Mouse (Mus musculus) cerebellum, adult 9-11 months (tissue): ENCODE results near the gene Gpr176.
A peak's percentile ranks its signal among the peaks of the same experiment; 100 is the strongest.
"Not testable (repeated sequence)": the region's sequence is repeated elsewhere in the genome, so short reads cannot be mapped to it uniquely, and the experiment has no call there.

Experiments
- DNase-seq: peaks from one replicate; pipeline ENCODE4 v3.0.0; 2022

The Gpr176 gene

DNA sequence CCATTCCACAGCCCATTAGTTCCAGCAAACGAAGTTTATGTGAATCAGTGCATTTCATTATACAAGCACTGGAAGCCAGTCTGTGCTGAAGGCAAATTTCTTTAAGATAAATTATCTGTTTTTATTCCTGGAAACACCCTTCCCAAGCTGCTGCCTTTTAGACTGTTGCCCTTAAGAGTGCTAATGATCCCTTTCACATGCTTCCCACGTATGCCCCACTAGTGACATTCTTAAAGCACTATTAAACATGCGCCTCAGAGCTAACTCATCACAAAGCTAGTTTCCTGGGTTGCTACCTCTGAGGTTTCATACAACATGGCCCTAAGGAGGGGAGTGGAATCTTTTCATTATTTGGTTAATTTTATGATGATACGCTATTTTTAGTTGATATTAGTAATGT lies 74.6 kb downstream of the Gpr176 start:
- DNase-seq, result no peak

DNA sequence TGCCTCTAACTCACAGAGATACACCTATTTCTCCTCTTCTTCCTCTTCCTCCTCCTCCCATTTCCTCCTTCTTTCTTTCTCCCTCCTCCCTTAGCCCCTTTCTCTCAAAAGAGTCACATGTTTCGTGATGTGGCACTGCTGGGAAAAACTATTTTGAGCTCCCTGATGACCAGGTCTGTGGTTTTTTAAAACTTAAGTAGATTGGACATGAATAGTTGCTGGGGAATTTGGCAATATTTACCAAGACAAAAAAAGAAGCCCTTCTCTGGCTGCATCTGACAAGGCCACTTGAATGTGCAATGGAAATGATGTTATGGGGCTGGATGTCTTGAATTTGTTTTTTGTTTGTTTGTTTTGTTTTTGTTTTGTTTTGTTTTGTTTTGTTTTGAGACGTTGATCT lies 75.3 kb downstream of the Gpr176 start:
- DNase-seq, result no peak

DNA sequence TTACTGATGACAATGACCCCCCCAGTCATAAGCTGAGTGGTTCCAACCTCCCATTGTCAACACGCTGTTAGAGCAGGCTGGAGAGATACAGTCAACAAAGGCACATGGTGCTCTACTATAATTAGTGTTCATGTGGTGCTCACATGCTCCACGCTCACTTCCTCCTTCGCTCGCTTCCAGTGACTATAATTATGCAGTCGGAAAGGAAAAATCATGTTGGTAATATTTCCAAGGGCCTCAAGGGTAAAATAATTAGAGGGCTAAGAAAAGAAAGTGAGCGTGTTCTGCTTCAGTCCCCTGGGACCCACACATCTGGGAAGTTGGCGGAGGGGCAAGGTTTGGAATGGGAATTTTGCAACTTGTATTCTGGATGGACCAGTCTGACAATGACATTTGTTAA lies 77.7 kb downstream of the Gpr176 start:
- DNase-seq, result no peak

DNA sequence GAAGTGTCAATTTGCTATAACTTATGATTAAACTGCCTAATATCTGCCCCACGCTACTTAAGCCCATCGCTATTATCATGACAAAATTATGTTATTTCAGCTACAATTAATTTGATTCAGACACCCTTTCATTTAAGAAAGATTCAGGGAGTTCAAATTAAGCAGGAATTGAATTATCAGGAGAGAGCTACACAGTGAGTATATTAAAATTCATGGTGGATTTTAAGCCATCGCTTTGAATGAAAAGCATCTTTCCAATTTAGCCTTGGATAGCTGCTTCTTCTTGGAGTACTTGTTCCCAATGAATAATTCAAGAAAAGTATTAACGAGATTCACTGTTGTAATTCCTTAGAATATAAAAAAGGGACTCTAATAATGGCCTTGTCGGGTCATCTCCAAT lies 79.6 kb downstream of the Gpr176 start:
- no peak for DNase-seq

DNA sequence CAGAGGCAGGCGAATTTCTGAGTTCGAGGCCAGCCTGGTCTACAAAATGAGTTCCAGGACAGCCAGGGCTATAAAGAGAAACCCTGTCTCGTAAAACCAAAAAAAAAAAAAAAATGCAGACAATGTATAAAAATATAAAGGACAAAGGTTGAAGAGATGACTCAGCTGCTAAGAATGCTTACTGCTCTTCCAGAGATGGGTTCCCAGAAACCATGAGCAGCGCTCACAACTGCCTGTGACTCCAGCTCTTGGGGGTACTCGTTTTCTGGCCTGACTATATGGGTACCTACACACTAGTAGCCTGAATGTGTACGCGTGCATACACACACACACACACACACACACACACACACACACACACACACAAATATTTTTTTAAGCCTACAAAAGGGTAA lies 84.2 kb downstream of the Gpr176 start:
- not testable (repeated sequence) for DNase-seq

DNA sequence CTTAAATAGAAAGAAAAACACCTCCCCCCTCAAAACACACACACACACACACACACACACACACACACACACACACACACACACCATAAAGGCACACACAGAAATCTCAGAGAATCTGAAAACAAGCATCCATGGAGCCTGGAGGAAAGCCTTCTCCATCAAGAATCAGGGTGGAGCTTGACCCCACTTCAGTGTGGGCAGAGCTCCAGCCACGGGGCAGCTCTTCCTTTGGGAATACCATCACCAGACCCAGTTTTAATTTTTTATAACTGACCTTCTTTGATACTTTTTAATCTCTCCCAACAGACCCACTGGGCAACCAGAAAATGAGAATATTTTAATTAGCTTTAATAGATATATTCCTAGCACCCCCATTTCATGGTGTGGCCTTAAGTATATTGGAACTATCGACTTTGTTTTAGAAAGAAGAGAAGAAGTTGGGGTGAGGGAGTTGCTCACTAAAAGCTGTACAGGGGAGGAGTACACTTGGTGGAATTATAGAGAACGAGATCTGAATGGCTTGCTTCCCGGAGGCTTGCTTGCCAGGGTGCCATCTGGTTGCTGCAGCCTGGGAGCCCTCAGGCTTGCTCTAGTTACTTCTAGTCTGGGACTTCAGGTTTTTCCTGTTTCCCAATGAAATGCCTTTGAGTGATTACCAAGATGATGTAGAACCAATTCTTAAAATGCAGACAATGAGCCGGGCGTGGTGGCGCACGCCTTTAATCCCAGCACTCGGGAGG lies 84.7 kb downstream of the Gpr176 start:
- DNase-seq, result no peak

DNA sequence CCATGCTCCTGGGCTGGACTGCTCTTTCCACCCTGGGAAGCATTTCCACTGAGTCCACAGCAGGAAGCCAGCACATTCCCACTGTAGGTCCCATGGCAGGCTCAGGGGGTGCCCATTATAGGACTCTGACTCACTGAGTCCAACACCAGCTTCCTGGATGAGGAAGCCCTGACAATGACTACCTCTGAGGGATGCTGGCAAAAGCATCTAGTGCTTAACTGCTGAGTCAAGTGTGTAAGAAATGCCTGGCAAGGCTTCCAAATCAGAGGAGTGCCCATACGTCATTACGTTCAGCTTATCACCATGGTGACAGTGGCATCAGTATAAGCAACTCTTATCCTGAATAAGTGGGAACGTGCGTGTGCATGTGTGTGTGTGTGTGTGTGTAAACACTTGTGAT lies 85.5 kb downstream of the Gpr176 start:
- DNase-seq, result no peak

DNA sequence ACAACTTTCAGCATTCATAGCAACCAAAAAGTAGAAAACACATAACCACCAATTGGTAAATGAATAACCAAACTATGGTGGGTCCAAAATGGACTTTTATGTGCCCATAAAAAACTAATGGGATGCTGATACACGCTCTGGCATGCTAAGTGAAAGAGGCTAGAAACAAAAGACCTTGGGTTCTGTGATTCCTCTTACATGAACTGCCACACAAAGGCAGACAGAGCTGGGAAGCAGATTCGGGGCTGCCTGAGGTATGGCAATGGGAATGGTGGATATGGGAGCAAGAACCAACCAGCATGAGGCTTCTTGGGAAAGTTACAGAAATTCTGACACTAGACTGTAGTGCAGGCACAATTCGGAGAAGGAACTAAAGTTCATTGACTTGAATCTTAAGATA lies 90.8 kb downstream of the Gpr176 start:
- DNase-seq, result no peak

DNA sequence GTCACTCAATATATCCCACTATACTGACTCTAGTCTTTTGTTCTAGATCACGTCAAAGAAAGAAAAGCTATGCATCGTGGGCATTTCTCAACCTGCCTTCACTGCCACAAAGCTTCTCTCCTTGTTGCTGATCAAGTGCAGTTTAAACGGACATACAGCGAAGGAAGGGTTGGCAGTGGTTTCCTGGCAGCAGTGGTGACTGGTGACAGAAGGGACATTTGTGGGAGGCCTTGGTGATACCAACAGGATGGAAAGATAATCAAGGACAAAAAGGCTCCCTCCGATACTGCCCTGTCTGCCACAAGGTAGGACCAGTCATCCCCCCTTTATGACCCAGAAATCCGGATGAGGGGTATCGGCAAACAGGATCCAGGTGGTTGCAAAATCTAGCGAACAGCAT lies 95.0 kb downstream of the Gpr176 start:
- peak; percentile 53 for DNase-seq

DNA sequence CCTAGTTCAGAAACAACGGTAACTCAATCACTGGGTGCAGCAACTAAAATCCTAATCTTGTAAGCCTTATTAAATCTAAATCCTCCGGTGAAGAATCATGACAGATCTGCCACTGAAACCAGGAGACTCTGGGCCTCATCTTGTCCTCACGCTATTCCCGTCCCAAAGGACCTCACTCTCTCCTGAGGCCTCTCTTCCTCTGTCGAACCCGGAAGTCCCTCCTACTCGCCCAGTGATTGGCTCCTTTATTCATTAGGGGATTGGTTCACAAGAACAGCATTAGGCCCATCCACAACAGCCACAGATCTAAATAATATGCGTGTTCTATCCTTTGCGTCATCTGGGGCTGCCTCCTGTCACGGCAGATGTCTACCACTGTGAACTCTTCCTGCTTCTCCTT lies 101.6 kb downstream of the Gpr176 start:
- DNase-seq, result no peak

DNA sequence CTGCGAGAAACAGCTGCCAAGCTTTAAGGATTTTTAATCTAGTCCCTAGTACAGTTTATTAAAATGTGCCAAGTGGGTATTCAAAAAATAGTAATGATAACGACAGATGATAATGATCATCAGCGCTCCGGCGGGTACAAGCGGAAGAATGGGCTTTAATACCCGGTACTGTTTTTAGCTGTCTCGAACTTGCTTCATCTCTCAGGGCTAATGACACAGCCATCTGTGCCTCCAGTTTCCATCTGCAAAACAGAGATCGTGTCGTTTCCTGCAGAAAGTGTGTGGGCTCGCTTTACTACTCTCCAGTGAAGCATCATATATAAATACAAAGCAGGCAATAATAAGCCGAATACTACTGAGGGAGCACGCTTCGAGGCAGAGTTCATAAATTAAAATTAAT lies 103.0 kb downstream of the Gpr176 start:
- no peak for DNase-seq

DNA sequence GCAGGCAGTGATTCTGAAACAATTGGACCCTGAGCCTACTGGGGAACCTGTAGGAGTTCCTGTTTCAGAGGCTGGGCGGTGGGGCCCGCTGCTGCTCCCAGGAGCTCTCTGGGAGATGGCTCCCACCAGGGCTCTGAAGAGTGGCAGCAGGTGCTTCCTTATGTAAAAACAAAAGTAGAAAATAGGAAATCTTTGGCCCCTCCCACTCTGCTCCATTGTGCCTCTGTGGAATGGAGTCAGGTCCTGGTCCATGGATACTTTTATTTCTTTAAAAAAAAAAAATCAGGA lies 109.4 kb downstream of the Gpr176 start:
- no peak for DNase-seq

DNA sequence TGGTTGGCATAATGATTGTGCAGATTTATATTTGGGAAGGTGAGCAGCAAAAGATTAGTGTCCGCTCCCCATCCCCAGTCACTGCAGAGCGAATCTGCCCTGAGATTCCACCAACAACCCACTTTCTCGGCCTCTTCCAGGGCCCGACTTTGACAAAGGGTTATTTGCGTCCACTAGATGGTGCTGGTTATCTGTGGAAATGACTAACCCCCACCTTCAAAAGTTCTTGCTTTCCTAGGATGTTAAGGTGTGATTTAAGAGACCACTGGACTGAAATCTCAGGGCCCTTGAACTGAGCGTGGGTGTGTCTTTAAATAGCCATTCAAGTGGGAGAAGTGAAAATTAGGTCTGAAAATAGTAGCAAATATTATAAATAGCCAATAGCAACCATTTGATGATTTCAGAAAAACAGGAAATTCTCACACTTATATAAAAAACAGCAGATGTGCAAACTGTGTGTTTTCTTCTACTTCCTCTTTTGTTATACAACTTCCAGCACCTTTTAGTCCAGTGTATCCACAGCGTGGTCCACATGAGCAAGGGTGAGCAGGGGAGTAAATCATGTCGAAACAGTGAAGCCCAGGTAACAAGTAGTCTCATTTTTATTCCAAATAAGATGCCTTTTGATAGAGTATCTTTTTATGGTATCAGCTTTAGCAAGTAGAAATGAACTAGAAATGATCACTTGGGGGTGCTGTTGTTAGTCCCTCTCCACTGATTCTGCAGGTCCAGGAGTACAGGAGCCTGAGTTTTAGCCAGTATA lies 109.9 kb downstream of the Gpr176 start:
- peak; percentile 47 for DNase-seq

DNA sequence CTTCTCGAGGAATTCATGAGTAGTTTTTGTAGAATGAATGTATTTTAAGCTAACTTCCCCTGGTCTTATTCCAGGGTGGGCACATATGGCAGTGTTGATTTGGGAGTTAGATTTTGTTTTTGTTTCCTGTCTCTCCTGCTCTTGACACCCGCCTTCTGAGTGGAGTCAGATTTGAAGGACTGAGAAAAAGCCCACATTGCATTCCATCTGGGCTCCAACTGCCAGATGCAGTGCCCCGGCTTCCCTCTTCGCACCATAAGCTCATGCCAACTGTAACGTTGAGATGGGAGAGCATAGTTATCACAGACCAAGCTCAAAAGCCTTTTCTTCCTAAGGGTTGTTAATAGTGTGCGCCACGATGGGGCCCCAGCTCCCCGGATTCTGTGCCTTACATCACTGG lies 110.5 kb downstream of the Gpr176 start:
- DNase-seq, result no peak

DNA sequence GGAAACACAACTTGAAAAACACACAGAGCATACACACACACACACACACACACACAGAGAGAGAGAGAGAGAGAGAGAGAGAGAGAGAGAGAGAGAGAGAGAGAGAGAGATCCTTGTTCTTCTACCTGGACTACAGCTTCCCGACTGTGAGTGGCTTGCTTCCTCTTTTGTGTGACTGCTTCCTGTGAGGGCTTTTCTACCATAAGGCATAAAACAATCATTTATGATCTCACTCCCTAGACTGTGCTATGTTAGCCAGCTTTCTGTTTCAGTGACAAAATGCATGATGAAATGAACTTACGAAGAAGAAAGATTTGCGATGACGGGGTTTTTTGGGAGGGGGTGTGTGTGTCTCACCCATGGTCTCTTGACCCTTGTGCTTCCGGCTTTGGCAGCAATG lies 113.5 kb downstream of the Gpr176 start:
- no peak for DNase-seq

DNA sequence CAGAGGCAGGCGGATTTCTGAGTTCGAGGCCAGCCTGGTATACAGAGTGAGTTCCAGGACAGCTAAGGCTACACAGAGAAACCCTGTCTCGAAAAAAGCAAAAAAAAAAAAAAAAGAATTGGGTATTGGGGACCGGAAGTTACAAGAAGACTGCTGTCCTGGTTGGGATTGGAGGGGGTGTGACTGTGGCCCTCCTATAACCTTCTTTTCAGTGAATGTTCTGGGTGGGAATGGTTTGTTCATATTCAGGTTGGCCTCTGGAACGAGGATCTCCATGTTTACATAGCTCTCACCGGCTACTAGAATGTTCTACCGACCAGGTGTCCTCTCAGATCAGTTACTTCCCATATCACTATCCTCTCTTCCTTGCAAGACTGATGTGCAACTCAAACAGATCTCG lies 116.1 kb downstream of the Gpr176 start:
- DNase-seq, result no peak

DNA sequence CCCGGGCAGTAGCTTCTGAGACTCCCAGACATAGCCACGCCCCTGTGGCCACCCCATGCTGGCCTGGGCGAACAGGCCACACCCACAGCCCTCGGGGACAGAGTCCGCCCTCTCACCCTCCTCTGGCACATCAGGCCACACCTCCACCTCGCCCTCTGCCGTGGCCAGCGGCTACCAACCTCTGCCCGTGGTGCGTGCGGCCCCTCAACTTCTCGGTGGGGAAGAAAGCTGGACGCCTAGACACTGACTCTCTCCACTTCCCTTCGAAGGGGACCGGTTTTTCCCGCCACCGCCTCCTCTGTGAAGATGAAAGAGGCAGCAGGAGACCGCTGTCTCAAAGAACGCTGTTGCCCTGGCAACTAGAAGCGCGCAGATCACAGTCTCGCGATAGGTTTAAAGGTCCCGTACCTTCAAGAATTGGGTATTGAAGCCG lies 116.6 kb downstream of the Gpr176 start, which contains the start of gene Fsip1:
TSS of gene Fsip1 (minus strand) at position 346 of the 433 bp plus-strand sequence.
- peak; percentile 19 for DNase-seq

DNA sequence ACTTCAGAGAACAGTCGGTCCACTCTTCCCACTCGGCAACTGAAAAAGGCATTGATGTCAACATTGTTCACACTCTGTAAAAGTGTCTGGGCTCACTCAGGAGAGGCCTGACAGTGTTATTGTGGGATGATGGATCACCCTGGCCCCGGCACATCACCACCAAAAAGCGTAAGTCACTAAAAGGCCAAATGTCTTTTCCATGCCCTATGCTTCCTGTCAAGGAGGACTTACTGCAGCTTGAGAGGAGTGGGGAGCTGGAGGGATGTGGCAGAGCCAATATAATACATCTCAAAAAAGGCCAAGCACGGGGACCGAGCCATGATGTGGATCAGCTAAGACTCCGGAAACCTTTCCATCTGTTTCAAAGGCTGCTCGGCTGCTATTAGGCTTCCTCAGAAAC lies 118.7 kb downstream of the Gpr176 start:
- DNase-seq, result no peak

DNA sequence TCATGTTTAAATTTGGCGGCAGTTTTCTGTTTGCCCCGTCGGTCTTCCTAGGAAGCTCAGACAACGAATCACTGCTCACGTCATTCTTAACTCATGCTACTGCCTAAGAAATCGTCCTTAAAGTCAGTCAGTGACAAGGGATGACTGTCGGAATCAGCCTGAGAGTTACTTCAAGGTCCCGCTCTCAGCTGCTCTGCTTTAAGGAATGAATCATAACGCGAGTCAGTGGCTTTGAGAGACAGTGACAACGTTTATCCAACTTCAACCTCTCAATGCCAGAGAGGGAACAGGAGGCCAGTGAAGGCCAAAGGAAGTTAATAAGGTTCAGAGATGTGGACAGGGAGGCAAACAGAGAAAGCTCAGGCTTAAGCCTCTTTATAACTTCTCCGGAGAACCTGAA lies 124.3 kb downstream of the Gpr176 start:
- no peak for DNase-seq

DNA sequence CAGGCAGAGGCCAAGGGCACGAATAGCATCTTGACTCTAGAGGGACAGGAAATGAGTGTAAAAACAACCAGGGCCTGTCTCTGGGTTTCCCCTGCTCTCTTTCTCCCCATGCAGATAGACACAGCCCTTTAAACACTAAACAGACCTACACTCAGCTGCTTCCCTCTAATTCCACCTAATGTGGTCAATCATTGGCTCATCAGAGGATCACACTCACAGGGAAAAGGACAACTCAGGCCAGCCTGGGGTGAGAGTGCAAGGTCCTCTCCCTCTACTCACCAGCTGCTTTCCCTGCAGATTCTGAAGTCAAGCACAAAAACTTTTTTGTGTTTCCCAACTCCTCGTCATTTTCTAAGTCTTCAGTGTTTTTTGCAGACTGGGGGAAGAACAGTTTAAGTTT lies 125.2 kb downstream of the Gpr176 start:
- DNase-seq, result no peak

DNA sequence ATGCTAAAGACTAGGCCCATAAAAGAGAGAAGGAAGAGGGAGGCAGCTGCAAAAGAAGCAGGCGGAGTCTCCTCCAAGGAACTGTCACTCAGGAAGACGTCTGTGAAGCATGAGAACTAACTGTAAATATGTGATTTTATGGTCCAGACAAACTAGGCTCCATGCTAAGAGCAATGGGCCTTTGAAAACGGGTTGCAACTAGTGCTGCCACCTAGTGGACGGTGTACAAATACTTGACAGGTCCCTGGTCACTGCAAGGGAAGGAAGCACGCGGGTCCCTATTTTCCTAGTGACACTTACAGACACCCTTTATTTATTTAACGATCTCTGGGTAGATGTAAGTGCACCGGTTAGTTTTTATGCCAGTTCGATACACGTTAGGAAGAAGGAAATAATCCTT lies 127.3 kb downstream of the Gpr176 start:
- DNase-seq, result peak; percentile 36

DNA sequence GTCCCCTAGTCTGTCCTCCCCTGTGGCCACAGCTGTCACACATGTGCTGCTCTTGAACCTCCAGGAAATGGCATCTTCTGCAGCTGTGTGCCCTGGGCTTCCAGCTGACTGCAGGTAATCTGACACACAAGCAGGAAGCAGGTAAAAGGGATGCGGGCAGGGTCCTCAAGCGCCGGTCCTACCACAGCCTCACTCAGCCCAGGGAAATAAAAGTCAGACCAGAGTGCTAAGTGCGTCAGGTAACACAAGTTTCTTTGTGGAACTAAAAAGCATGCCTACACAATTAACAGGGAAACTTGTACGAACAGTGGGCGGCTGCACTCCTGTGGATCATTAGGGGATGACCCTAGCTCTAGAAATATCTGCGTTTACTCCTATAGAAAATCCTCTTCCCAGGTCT lies 137.0 kb downstream of the Gpr176 start:
- DNase-seq, result no peak

DNA sequence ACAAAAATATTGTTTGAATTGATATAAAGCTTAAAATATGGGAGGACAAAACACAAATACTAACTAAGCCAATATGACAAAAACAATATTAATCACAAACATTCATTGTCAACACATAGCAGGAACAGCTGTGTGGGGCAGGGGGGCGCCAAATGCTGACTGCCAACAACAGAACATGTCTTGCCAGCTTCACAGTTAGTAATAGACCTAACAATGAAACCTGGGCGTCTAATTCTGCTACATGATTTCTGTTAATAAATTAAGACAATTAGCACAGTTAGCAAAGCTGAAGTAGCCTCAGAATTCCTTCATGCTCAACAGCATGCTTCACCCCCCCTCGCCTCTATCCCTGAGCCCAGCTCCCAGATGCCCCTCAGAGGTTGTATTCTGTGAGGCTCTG lies 137.6 kb downstream of the Gpr176 start:
- DNase-seq, result no peak

DNA sequence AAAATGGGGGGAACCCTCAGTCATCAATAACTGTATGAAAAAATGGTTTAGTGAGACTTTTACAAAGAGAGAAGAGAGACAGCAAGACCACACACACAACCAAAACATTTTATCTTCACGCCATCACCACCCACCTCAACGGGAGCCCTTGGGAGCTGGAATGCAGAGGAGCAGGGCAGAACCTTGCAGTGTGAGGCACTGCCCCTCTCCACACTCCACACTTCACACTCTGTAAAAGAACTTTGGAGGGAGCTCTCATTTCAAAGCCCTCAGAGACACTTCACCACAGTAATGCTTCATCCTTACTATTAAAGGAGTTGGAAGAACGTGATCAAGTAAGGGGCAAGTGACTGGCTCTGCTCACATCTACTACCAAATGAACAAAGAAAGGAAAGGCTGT lies 142.7 kb downstream of the Gpr176 start:
- no peak for DNase-seq
